ENCODE assay signal across 8 mouse cellular contexts in the genomic region with DNA sequence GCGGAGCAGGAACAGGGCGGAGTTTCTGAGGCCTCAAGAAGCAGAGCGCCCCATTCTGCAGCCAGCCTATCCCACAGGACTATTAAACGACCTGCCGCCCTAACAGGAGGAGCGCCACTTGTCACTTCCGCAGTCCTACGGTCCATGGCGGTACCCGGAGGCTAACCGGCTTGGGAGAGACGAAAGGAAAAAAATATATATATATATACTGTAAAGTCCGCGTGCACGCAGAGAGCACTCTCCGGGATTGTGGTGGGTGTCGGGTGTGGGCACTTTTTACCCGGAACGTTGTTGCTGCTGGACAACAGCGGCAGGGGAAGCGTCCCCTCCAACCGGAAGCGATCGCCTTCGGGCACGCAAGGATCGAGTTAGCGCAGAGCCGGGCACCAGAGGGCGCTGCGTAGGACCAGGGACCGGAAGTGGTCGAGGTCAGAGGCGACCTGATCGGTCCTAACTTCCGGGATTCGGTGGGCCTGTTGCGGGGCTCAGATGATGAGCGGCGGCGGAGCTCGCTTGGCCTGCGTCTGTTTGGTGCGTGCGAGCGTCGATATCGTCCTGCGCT. TPM values are rescaled to one million over a fixed set of nuclear protein-coding genes. Genes with fewer than 3 reads are reported as not detected.
DNase-seq lines count a peak whose midpoint lies in the region; ATAC-seq and TF ChIP-seq lines count a peak whose summit lies in the region.

A gene (plus strand): TSS at position 68 of the 562 bp plus-strand sequence.

- H3K4me3 ChIP-seq in cortical plate, adult 2 months (ENCODE audit: insufficient read depth, low read length): peak within 1 kb of the TSS; percentile 80
- H3K4me3 ChIP-seq in megakaryocyte, embryonic 14.5 days (replicated peaks): peak within 1 kb of the TSS; percentile 98

- H3K27ac ChIP-seq in cortical plate, adult 2 months (ENCODE audit: insufficient read depth, low read length): peak within 1 kb of the TSS; percentile 32

- ATAC-seq in activated CD4-positive, CD25-positive, alpha-beta regulatory T cell, adult 4 months: peak; percentile 84

- H3K9me3 ChIP-seq in megakaryocyte, embryonic 14.5 days: no peaks in the 10 kb centered on the region

- H3K4me1 ChIP-seq in cortical plate, adult 2 months (ENCODE audit: control insufficient read depth, insufficient read depth, low read length): peaks cover 4% of the 10 kb centered on the region
- peaks cover 38% of the 10 kb centered on the region for H3K4me1 ChIP-seq in megakaryocyte, embryonic 14.5 days

- no peaks in the 10 kb centered on the region for H3K27me3 ChIP-seq in megakaryocyte, embryonic 14.5 days (replicated peaks)

- TF ChIP-seq CTCF in cortical plate, adult 2 months (IDR thresholded peaks at IDR 0.05; ENCODE audit: extremely low read depth, insufficient read depth, low read length): peak; percentile 72

- peak; percentile 68 for TF ChIP-seq POLR2A in cortical plate, adult 2 months (IDR thresholded peaks at IDR 0.05; ENCODE audit: extremely low read depth, insufficient read depth, low read length)

- peak; percentile 90 to 93 for DNase-seq in gastrocnemius, adult 8-10 months (ENCODE audit: low spot score in 2 of 2)
- peak; percentile 94 for DNase-seq in hindlimb bud, embryonic 11.5 days (ENCODE audit: extremely low spot score, low read depth, low spot score)
- peak; percentile 91 to 92 for DNase-seq in left cerebral cortex, adult 8-10 months (ENCODE audit: low spot score in 2 of 2)
- DNase-seq in right cerebral cortex, postnatal 10 days (ENCODE audit: low spot score in 2 of 2): peak; percentile 97 to 98
- peak; percentile 94 for DNase-seq in urinary bladder, postnatal 25 days (ENCODE audit: low spot score)

- peaks cover 35% of the 10 kb centered on the region for H3K36me3 ChIP-seq in megakaryocyte, embryonic 14.5 days (replicated peaks; ENCODE audit: low read length)

RNA-seq across cellular contexts. Expression of the gene that starts here (rescaled TPM):
- polyA plus RNA-seq in activated CD4-positive, CD25-positive, alpha-beta regulatory T cell, adult 4 months (2017; shearing (Covaris generic)): 100 to 1,000 TPM; 216 TPM
- polyA plus RNA-seq in cortical plate, adult 2 months (2012; rRNA removed): 128 and 131 TPM in 2 replicates
- total RNA-seq in gastrocnemius, adult 8-10 months (2022): 10 to 100 TPM; 73.1 to 83.9 (median 79.0) TPM
- total RNA-seq in left cerebral cortex, adult 8-10 months (2022): 100 to 1,000 TPM; 101 to 109 (median 102) TPM
- 60.6 and 341 TPM in 2 replicates for polyA plus RNA-seq in megakaryocyte, embryonic 14.5 days (2012; ENCODE audit: insufficient read depth, low replicate concordance)

Comparison
In these comparisons a context has a peak if more than half of its experiments do, and no peak if none do; other contexts are left out.
1. Peak in every context shown above with its lines: DNase-seq, ATAC-seq, H3K4me3 ChIP-seq and H3K27ac ChIP-seq.